Mouse (Mus musculus) heart, adult 9 months (tissue): ENCODE data around the gene Tbc1d1.

ENCODE experiments used
- DNase-seq, 2 experiments: peaks; one replicate each; pipeline ENCODE4 v3.0.0; 2022; ENCODE audit warnings: low spot score in 2 of 2

Gene Tbc1d1

GRCm38 (mm10) chr5:64206431-64206830 lies 50.3 kb downstream of the Tbc1d1 start:
- no peak for DNase-seq

DNA sequence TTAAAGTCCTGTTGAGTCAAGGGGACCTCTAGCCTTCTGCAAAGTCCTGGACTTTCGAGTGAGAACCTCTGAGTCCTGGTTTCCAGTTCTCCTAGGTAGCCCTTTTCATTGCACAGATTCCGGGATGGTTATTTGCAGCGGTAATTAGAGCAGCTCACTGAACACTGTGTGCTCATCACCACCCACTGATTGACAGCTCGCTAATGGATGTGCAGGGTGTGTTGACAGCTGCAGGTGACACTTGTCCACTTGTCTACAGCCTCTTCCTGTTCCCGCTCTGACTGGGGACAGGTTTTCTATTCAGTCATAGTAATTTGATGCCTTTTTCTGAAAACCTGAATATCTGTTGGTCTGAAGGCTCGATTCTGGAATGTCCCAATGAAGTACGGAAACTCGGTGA lies 50.8 kb downstream of the Tbc1d1 start:
- no peak for DNase-seq

DNA sequence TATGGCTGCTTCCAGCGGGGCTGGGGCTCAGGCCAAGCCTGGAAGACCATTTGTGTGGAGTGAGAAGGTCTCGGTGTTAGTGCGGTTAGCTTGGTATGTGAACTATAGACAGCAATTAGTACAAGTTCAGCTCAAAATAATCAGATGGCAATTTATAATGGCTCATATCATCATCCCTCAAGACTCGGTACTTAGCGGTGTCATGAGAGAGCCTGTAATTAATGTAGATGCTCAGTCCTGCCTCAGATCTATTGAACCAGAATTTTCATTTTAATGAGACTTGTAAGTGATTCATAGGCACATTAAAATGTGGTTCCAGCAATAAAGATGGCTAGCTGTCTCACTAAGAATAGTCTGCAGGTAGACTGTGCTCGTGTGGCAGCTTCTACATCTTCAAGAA lies 51.7 kb downstream of the Tbc1d1 start:
- no peak for DNase-seq

DNA sequence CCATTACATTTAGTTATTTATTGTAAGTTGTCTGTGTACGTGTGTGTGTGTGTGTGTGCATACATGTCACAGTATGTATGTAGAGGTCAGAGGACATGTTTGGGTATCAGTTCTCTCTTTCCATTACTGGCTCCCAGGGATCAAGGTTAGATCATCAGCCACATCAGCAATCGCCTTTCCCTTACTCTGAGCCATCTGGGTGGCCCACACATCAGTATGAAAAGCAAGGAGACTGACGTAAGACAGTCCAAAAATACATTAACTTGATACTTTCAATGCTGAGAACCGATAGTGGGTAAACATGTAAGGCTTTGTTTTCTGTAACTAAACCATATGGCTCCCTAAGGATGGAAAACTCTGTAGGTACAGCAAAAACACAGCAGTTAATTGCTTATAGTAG lies 54.7 kb downstream of the Tbc1d1 start:
- DNase-seq, result no peak

DNA sequence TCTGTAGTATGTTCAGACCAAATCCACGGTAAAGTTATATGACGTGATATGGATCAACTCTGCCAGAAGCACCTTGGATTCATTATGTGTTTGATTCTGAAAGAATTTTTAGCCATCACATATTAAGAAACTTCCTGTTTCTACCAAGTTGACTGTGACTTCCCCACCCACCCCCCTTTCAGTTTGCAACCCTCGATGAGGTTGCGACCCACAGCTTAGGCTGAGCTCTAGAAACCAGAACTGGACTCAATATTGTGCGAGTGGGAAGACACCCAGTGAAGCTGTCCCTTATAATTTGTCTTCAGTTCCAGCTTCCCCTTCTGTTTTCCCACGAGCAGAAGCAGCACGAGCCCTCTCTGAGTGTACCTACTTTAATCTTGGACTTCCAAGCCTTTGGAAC lies 55.2 kb downstream of the Tbc1d1 start:
- no peak for DNase-seq

DNA sequence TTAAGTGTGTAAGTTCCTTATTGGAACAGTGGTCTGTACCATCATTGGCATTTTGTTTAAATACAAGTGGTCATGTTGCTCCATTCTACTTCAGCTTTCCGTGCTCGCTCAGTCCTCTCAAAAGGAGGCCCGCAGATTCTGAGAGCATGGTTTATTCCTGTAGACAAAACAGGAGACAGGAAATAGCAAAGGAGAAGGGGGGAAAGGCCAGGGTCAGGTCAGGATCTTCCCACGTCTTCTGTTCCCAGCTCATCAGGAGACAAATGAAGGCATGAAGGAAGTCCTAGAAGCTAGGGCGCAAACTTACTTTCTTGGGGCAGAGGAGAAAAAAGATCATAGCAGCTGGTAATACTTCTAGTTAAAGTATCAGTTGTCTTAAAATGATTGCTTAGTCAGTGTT lies 56.1 kb downstream of the Tbc1d1 start:
- DNase-seq, result peak; percentile 39 to 46

DNA sequence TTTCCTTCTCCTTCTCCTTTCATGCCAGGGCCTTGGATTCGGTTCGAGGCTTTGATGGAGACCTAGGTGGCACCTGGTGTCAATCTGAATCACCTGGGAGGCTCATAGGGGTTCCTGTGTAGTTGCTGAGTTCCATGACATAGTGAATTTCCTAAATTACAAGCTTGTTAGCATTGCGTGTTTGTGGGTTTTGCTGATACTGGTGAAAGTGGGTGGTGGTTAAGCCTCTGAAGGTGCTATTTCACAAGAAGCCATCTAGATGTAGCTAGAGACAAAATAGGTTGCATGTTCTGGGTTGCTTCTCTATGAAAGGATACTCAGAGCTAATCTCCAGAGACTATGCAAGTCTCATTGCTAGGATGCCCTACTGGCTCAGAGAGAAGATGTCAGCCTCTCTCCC lies 56.5 kb downstream of the Tbc1d1 start:
- DNase-seq, result no peak

DNA sequence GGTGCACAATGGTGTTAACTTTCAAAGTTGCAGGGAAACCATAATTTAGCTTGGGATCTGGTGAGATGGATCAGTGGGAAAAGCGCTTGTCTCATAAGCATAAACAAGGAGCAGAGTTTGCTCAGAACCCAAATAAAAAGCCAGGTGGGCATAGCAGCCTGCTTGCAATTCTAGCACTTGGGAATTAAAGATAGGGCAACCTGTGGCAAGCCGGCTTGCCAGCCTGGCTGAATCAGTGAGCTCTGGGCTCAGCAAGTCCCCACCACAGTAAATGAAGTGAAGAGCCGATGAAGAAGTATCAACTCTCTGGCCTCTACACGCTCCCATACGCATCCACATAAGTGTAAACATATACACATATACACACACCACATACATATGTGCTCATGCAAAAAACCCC lies 59.7 kb downstream of the Tbc1d1 start:
- no peak for DNase-seq

DNA sequence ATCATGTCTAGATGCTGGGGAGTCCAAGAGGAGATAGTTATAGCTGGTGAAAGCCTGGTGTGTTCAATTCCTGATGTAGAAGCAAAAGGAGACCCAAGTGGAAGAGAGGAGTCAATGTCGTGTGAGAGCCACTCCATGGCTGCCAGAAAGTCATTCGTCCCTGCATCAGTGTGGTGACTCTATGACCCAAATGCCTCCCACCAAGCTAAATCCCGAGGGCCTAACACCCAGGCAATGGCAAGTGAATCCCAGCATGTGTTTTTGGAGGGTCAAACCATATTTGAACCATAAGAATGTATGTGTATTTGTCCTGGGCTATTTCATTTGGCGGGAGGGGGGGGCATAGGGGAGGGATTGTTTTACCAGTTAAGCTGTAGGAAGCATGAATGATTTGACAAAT lies 60.2 kb downstream of the Tbc1d1 start:
- no peak for DNase-seq

GRCm38 (mm10) chr5:64217256-64217655 lies 61.2 kb downstream of the Tbc1d1 start:
- DNase-seq, result no peak

DNA sequence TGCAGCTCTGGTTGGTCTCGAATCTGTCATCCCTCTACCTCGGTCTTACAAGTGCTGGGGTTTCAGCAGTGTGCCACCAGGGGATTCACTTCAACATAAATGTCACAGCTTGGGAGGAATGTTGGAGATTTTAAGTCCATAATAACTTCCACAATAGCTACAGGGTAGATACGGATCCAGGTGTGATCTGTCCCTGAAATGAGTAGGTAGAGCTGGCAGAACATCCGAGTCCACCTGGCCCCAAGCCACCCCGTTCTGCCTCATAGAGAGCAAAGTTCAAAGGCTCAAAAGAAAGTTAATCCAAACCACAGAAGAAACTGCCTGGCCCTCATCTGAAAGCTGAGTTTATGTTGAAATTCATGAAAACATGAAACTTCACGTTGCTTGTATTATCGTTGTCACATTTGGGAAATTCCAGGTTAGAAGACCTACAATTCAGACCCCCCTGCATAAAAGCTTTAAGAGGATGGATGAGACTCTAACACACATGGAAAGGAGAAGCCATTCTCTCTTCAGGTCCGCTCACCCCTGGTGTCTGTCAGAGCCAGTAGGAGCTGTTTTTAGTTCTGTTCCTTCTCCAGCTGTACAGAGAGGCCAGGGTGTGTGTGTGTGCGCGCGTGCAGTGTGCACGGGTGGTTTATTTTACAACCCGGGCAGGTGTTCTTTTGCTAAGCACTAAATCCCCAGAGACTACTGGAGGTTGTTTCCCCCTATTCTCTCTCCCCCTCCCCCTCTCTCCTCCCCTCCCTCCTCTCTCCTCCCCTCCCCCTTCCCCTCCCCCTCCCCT lies 61.9 kb downstream of the Tbc1d1 start:
- DNase-seq, result no peak

GRCm38 (mm10) chr5:64218603-64218999 lies 62.5 kb downstream of the Tbc1d1 start:
- no peak for DNase-seq

DNA sequence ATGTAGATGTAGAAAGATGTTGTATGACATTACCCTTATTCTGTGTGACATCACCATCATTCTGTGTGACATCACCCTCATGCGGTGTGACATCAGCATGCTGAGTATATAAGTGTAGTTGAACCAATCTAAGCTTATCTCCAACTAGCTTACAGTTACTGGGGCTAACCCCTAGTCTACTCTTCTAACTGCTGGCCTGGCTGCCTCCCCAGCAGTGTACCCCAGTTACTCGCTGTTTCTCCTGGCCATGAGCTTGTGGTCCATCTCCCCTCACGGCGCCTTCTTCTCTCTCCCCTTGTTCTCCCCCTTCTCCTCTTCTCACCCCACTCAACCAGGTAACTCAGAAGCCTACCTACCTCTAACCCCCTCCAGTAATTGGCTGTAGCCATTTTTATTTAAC lies 64.7 kb downstream of the Tbc1d1 start:
- no peak for DNase-seq

GRCm38 (mm10) chr5:64224735-64225425 lies 68.8 kb downstream of the Tbc1d1 start:
- DNase-seq, result no peak

- no peak for DNase-seq
Measured at GRCm38 (mm10) chr5:64228252-64228651, 72.1 kb downstream of the Tbc1d1 start.

DNA sequence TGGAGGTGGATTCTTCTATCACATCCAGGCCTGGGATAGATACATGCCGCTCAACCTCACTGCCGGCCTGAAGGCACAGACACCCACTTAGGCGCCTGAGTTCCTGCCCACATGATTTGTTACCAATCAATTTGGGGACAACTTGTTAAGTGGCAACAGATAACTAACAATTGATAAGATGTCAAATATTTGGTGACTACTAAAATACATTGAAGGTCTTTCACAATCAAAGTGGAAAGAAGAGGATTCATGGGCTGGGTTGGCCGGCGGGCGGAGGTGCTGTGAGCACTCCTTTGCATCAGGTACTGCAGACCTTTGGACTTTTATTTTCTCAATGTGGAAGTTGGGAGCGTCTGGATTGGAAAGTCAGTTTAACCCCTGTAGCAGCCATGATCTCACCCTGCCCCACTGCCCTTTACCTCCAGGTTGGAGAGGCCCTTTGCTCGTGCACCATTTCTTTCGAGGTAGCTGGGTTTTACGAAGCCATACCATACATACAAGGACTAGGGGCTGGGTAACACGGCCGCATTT lies 73.3 kb downstream of the Tbc1d1 start:
- DNase-seq, result no peak

- peak; percentile 89 to 91 for DNase-seq
Measured at GRCm38 (mm10) chr5:64230061-64230466, 74.0 kb downstream of the Tbc1d1 start.

DNA sequence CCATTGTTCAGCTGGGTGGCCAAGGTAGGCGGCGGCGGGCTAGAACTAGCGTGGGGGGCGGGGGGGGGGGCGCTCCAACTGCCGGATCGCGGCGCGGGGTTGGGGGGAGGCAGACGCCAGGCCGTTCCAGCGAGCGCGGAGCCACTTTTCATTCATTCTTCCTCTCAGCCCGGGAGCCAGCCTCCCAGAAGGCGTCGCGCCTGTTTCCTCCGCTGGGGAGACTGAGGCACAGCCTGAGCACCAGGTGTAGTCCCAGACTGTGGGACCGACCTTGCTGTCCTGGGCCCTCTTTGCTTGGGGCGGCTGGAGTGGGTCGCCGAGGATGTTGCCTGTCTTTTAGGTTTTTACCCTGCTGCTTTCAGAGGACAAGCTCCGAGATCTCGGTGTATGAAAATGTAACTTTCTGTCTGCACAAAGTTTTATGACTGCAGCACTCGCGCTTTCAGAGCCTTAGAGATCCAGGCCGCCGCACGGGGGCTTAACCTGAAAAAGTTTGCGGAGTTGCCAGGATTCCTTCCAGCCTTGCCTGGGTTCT lies 74.5 kb downstream of the Tbc1d1 start:
- DNase-seq, result no peak

DNA sequence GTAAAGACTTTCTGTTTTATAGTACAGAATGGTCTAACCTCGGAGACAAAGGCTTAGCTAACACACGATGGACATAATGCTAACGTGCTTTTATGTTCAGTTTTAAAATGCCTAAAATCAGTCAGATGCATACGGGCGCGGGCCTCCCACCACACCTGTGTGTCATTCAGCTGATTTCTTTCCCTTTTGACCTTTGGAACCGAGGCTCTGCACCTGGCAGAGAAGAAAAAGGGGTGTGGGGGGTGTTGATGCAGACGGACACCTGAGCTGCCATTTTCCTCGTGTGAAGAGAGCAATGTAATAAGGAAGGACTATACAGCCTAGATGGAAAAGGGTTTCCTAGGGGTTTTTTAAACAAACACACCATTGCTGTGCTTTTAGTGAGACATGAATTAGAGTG lies 76.8 kb downstream of the Tbc1d1 start:
- no peak for DNase-seq

DNA sequence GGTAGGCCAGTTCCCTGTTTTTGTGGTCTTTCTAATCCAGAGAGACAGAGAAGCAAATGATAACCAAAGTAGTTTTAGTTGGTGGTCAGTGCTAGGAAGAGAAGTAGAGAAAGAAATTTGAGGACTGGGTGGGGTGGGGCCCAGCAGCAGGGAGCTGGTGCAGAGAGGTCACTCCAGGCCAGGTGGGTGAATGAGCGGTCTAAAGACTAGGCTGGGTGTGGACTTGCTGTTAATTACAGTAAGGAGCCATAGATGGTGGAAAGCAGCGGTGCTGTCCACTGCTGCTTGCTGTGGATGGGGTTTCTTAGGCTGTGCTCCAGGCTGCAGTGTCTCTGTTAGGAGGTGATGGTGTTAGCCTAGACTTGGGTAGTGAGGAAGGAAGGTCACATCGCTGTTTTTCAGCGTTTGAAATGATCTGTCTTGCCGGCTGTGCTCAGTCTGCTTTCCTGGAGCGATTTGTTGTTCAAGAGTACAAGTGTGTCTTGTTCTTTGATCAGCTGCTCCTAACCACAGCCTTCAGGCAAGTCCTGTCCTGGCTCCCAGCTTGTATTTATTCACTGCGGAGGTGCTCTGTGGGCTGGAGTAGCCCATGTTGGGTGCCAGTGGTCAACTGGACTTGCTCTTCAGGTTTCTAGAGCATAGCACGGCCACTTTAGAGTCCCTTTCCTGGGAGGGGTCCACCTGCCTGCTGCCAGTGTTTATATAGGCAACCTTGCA lies 78.3 kb downstream of the Tbc1d1 start:
- DNase-seq, result no peak

DNA sequence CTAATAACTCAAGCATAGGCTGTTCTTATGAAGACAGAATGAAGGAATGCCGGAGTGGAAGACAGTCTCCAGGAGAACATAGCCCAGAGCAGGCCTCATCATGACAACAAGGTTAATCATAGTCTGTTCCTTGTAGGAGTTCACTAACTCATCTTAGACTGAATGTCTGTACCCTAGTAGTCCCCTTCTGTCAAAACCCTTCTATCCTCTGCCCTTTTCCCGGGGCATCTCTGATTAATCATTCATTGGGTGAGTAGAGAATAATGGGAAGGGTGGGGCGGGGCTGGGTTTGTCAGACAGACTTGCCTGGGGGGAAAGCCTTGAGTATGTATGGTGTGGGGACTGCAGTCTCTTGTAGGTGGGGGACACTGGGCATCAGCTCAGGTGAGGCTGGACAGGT lies 79.1 kb downstream of the Tbc1d1 start:
- no peak for DNase-seq

DNA sequence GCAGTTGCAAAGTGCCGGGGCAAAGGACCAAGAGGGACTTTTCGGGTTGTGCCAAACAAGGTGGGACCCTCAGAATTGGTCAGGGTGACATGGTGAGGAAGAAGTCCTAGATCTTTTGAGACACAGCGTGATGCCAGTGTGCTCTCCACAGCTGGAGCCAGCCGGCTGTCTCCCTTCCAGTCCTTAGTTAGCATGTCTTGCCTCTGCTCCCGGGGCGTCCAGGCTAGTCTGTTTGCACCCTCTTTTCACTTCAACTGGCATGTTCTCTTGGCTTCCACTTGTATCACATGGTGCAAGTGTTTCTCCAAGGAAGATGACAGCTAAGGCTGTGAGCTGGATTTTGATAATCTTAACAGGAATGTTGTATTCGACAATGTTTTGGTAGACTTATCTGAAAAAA lies 80.5 kb downstream of the Tbc1d1 start:
- no peak for DNase-seq
